Mouse (Mus musculus): ENCODE results near the gene Vps51.

DNA sequence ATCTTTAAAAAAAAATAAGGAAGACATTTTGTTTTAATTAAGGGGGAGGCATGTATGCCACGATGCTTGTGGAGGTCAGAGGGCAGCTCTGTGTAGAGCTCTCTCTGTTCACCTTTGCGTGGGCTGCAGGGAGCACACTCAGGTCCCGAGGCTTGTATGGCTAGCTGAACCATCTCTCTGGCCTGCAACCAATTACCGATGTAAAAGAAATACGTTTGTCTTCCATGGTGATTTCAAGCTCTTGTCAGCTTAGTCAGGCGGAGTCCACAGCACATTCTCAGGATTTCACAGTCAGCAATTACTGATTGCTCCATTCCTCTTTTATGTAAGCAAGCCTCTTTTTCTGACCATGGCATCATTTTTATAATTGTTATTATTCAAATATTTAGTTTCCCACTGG is 24.2 kb upstream of the Vps51 start:
- TF ChIP-seq POLR2A (IDR thresholded peaks at IDR 0.05; ENCODE audit: borderline replicate concordance, low read depth, low read length): no peak
- TF ChIP-seq CTCF (IDR thresholded peaks at IDR 0.05; ENCODE audit: low read depth, low read length): no peak
